Mouse (Mus musculus) midbrain, embryonic 13.5 days (tissue): Measurements from ENCODE around the gene Apba1. TPM values are rescaled to one million over a fixed set of nuclear protein-coding genes. Genes with fewer than 3 reads are reported as not detected.

Experiments used
- ATAC-seq: fragments of 200-750 bp; cut with Nextera tagmentation; 2 replicates; pipeline ENCODE4 v1.8.0; 2017; ENCODE audit warnings: mild to moderate bottlenecking, moderate TSS enrichment, moderate library complexity
- H3K27ac ChIP-seq: fragments of 300-500 bp; sonication (generic); 2 replicates; pipeline ENCODE4 v1.5.1; 2015; ENCODE audit warnings: inconsistent platforms, mild to moderate bottlenecking, moderate library complexity
- H3K27me3 ChIP-seq: fragments of 300-500 bp; sonication (generic); 2 replicates; pipeline ENCODE4 v1.6.1; 2015; ENCODE audit warnings: mild to moderate bottlenecking, inconsistent platforms
- H3K36me3 ChIP-seq: fragments of 300-500 bp; sonication (generic); 2 replicates; pipeline ENCODE4 v1.6.1; 2015; ENCODE audit warnings: mild to moderate bottlenecking, inconsistent platforms
- H3K4me1 ChIP-seq: fragments of 300-500 bp; sonication (generic); replicated peaks from 2 replicates; pipeline ENCODE4 v1.6.1; 2015; ENCODE audit warnings: inconsistent platforms
- H3K4me2 ChIP-seq: fragments of 300-500 bp; sonication (generic); replicated peaks from 2 replicates; pipeline ENCODE4 v1.6.1; 2015; ENCODE audit warnings: moderate library complexity, mild to moderate bottlenecking, inconsistent platforms
- H3K4me3 ChIP-seq: fragments of 300-500 bp; sonication (generic); replicated peaks from 2 replicates; pipeline ENCODE4 v1.5.1; 2015; ENCODE audit warnings: mild to moderate bottlenecking, inconsistent platforms
- H3K9ac ChIP-seq: fragments of 300-500 bp; sonication (generic); replicated peaks from 2 replicates; pipeline ENCODE4 v1.6.1; 2015; ENCODE audit warnings: mild to moderate bottlenecking, inconsistent platforms
- H3K9me3 ChIP-seq: fragments of 300-500 bp; sonication (generic); 2 replicates; pipeline ENCODE4 v1.6.1; 2016; ENCODE audit warnings: mild to moderate bottlenecking, inconsistent platforms
- WGBS: fragments of 180-500 bp; shearing (Covaris S2); methylation state at CpG from one replicate; pipeline ENCODE4 v1.1.7; 2015; 5-methylcytosine and 5-hydroxymethylcytosine counted together
- polyA plus RNA-seq: library from polyadenylated mRNA; unstranded; fragments of >200 nt; fragmentation: Nextera tagmentation; extraction: Ambion mirVana; gene quantifications from 2 replicates; pipeline ENCODE4 v1.2.1, GENCODE M21; 2015

Apba1 gene
- polyA plus RNA-seq, 1 experiment from 2014 or later, result 6.3 TPM

DNA sequence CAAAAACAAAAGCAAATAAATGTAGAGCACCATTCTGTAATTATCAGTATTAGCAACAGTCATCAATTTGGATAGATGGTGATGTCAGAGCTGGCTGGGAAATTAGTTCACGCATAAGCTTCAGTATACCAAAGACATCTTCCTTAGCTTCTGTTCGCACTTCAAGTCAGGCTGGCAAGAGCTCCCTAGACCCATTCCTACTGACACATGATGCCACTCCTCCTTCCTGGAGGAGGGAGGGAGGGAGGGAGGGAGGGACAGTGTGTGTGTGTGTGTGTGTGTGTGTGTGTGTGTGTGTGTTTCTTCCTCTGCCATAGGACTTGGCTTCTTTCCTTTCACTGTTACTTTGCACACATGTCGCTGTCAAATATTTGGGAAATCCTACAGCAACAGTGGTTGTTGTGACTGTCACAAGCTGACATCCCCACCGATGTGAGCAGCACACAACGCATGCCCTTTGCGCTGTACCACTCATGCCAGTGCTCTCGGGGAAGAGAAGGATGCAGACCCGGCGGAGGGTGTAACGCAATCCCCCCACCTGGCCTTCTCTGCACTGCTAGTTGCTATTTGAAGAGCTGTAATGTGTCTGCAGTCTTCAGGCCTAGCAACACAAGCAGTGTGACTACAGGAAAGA, 237.2 kb downstream of the Apba1 start:
- Histone ChIP-seq H3K27ac (no peak overlapping the region), H3K27me3 (no peaks in the 10 kb centered on the region), H3K9me3 (no peaks in the 10 kb centered on the region), H3K36me3 (no peaks in the 10 kb centered on the region), H3K4me1 (no peaks in the 10 kb centered on the region), H3K4me2 (no peak overlapping the region), H3K4me3 (no peak overlapping the region), H3K9ac (no peak overlapping the region)
- ATAC-seq, result no peak
- 88% methylated on average over 10 of the region's 10 CpGs for WGBS

Other genes with a start within 250 kb of the Apba1 start
- gene 1700028P14Rik, start 106.1 kb upstream of the Apba1 start, polyA plus RNA-seq, result 0.39 and 0.62 TPM in 2 replicates
- 4.3 and 5.8 TPM in 2 replicates for gene Ptar1, start 71.5 kb upstream of the Apba1 start, polyA plus RNA-seq